Mouse (Mus musculus): ENCODE data around the gene Itih3. TPM values are rescaled to one million over a fixed set of nuclear protein-coding genes. Genes with fewer than 3 reads are reported as not detected.
A peak's percentile ranks its signal among the peaks of the same experiment; 100 is the strongest.

The Itih3 gene
- total RNA-seq, 2 experiments from 2014 or later, result 0.13 to 0.18 TPM

- intact Hi-C loops (cut with DNase I; ENCODE audit: low total_unique reads), result no loop called here
- DNase-seq, result no peak
These were observed 17.6 kb downstream of the Itih3 start for GRCm38 (mm10) chr14:30906001-30906400.

DNA sequence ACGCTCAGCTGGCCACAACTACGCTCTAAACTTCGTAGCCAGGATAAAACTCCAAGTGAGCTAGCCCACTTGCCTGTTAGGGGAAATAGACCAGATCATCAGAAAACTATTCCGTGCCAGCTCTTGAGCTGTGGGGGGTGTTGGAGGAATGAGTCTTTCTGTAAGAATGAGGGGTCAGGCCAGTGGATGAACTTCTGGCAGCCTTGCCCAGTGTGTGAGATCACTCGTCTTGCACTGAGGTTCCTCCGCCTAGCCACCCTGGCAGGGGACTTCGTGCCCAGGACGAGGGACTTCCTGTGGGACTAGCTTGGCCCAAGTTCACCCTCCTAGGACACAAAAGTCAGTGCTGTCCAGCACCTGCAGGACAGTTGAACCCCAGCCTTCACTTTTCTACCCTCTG lies 19.3 kb downstream of the Itih3 start:
- intact Hi-C loops (cut with DNase I; ENCODE audit: low total_unique reads), result no loop called here
- no peak for DNase-seq

DNA sequence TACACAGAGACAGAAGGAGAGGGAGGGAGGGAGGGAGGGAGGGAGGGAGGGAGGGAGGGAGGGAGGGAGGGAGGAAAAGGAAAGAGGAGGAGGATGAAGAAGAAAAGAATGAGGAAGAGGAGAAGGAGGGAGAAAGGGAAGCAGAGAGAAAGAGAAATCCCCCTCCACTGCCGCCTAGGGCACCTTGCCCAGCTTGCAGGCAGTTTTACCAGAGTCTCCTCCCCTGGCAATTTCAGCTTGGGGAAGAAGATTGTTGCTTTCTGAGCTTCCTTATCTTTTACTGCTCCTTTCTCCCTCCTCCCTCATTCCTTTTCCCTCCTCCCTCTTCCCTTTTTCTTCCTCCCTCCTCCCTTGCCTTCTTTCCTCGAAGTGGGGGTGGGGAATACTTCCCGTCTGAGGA lies 20.5 kb downstream of the Itih3 start:
- intact Hi-C loops (cut with DNase I; ENCODE audit: low total_unique reads), result no loop called here
- DNase-seq, result no peak

DNA sequence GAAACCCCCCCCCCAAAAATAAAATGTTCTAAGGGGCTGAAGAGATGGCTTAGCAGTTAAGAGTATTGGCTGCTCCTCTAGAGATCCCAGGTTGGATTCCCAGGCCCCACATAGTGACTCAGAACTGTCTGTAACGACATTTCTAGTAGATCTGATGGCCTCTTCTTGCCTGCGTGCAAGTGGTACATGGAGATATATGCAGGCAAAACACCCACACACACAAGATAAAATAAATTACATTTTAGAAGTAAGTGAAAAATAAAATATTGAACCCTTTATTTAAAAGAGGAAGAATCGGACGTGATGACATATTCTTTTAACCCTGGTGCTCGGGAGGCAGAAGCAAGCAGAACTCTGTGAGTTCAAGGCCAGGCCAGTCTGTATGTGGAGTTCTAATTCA lies 20.9 kb downstream of the Itih3 start:
- no peak for DNase-seq
- intact Hi-C loops (cut with DNase I; ENCODE audit: low total_unique reads), result no loop called here

DNA sequence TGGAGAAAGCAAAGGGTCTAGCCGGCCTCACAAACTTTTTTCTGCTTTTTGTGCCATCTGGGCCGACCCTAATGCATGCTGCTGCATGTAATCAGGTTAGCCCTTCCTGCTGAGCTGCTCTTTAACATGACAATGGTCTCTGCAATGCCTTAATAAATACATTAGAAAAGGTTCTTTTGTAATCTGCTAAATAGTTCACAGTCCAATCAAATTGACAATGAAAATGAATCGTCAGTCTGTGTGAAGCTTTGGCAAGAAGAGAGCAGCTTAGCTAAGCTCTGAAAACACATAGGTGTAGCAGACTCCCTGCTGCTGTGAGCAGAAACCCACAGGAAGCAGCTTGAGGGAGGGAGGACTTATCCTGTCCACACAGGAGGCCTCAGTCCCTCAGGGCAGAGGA lies 23.6 kb downstream of the Itih3 start:
- intact Hi-C loops (cut with DNase I; ENCODE audit: low total_unique reads), result no loop called here
- no peak for DNase-seq

- peak; percentile 60 for DNase-seq
- intact Hi-C loops (cut with DNase I; ENCODE audit: low total_unique reads), result loop anchor here (10.0 kb wide), 1 partner anchor 56 kb away; the partner anchor contains the start of gene Itih1
These were observed 35.3 kb downstream of the Itih3 start for GRCm38 (mm10) chr14:30888271-30888732.

DNA sequence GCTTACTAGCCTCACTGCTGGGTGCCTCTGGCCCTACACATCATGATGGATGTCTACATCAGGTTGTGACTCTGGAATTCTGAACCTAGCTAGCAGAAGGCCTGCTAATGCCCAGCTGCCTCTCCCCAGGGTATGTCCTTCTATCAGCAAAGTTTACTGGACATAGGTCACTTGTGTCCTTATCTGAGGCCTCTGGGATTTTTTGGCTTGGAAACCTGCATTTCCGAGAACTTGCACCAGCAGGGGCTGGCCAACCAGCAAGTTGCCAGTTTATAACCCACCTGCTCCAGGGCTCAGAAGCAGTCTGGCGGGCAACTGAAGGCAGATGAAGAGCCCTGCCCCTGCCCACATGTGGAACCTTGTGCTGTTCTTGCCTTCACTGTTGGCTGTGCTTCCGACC lies 37.4 kb downstream of the Itih3 start, which contains the start of gene Itih4:
Gene Itih4, plus strand, starts transcription at position 273 of the 400 bp plus-strand sequence.
- DNase-seq, result no peak
- intact Hi-C loops (cut with DNase I; ENCODE audit: low total_unique reads), result loop anchor here (10.0 kb wide), 1 partner anchor 59 kb away; the partner anchor contains the start of gene Itih1

- intact Hi-C loops (cut with DNase I; ENCODE audit: low total_unique reads), result loop anchor here (10.0 kb wide), 1 partner anchor 60 kb away; the partner anchor contains the start of gene Itih1
- DNase-seq, result no peak
These were observed 38.3 kb downstream of the Itih3 start for GRCm38 (mm10) chr14:30885298-30885697.

- DNase-seq, result no peak
- intact Hi-C loops (cut with DNase I; ENCODE audit: low total_unique reads), result loop anchor here (10.0 kb wide), 1 partner anchor 63 kb away; the partner anchor contains the start of gene Itih1
These were observed 41.8 kb downstream of the Itih3 start for GRCm38 (mm10) chr14:30881718-30882108.

DNA sequence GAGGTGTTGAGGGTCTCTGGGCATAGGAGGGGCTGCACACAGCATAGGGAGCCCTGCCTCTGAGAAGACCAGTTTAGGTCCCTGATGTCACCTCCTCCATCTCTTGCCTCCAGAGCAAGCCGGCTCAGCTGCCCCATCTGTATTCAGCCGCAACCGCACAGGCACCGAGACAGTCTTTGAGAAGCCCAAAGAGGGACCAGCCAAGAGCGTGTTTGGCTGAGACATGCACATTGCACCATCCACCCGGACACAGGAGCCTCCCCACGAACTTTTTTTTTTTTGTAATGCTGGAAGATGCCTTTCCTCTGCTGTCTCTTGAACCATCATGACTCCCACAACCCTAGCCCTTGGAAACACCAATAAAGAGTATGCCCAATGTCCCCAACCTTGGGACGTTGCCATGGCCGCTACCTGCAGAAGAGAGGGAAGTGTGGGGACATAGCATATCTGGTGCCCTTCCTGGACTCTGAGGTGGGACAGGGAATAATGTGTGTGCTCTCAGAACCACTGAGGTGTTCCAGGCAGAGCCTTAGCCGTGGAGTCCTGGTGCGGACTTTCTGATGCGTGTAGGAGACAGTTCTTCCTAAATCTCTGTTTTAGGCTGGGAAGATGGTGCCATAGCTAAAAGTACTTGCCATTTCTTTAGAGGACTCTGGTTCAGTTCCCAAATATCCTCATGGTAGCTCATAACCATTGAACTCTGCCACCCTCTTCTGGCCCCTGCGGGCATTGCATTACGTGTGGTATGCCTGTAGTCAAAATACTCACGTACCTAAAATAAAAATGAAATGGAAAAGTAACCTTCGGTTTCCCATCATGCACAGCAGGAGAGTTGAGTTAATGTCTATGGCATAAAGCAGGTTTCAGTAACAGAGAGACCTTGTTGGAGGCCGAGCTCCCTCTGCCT lies 42.5 kb downstream of the Itih3 start:
- DNase-seq, result peak; percentile 64
- intact Hi-C loops (cut with DNase I; ENCODE audit: low total_unique reads), result loop anchor here (10.0 kb wide), 1 partner anchor 64 kb away; the partner anchor contains the start of gene Itih1

- no peak for DNase-seq
- intact Hi-C loops (cut with DNase I; ENCODE audit: low total_unique reads), result loop anchor here (10.0 kb wide), 1 partner anchor 65 kb away; the partner anchor contains the start of gene Itih1
These were observed 43.3 kb downstream of the Itih3 start for GRCm38 (mm10) chr14:30880251-30880650.

- intact Hi-C loops (cut with DNase I; ENCODE audit: low total_unique reads), result loop anchor here (10.0 kb wide), 1 partner anchor 65 kb away; the partner anchor contains the start of gene Itih1
- DNase-seq, result peak; percentile 62
These were observed 43.8 kb downstream of the Itih3 start for GRCm38 (mm10) chr14:30879794-30880193.

GRCm38 (mm10) chr14:30878958-30879571 lies 44.5 kb downstream of the Itih3 start, which contains the start of gene Mustn1:
TSS of gene Mustn1 (plus strand) at chr14:30879200.
- peak; percentile 65 for DNase-seq
- intact Hi-C loops (cut with DNase I; ENCODE audit: low total_unique reads), result no loop called here

DNA sequence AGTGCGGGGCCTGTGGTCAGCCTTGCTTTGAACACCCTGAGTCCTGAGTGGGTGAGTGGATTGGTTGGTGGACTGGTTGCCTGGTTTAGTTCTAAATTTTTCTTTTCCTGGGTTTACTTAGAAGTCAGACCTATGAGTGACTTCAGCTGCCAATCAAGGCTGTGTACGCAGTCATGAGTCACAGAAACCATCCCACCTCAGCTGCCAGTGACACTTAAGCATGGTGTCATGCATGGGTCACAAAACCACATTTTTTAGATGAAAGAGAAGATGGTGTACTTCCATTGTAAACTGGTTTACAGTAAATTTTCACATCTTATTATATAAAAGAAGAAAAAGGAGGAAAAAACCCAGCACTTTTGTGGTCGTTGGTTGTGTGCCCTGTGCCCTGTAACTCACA lies 45.7 kb downstream of the Itih3 start:
- DNase-seq, result no peak
- intact Hi-C loops (cut with DNase I; ENCODE audit: low total_unique reads), result no loop called here

GRCm38 (mm10) chr14:30876451-30876850 lies 47.1 kb downstream of the Itih3 start:
- intact Hi-C loops (cut with DNase I; ENCODE audit: low total_unique reads), result no loop called here
- no peak for DNase-seq

- DNase-seq, result no peak
- intact Hi-C loops (cut with DNase I; ENCODE audit: low total_unique reads), result no loop called here
These were observed 47.6 kb downstream of the Itih3 start for GRCm38 (mm10) chr14:30875955-30876354.

- no peak for DNase-seq
- intact Hi-C loops (cut with DNase I; ENCODE audit: low total_unique reads), result no loop called here
These were observed 48.3 kb downstream of the Itih3 start for GRCm38 (mm10) chr14:30875130-30875865.

DNA sequence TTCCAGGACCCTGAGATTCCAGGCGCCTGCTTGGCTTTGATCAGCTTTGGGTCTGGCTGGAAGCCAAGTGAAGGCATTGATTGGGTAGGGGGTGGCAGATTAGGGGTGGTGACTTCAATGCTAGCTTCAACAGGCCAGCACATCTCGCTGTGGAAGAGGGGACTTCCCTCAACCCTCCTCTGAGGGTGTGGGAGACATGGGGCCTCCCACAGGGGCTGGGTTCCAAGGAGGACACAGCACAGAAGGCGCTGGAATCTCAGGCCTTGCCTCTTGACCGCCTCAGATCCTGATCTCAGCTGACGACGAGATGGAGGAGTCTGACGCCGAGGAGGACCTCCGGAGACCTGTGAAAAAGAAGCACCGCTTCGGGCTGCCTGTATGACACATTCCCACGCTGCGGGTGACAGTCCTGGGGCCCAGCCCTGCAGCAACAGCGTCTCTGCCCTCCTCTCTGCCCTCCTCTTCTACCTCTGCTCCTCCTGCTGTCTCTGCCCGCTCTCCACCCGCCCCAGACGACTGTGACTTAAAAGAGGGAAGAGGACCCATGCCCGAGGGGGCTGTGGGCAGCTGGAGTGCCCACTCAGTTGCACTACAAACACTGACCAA lies 49.4 kb downstream of the Itih3 start:
- no peak for DNase-seq
- intact Hi-C loops (cut with DNase I; ENCODE audit: low total_unique reads), result no loop called here

All from gastrocnemius, postnatal 14 days (tissue).